Mouse (Mus musculus): Measurements from ENCODE around the gene Ing4. TPM values are rescaled to one million over a fixed set of nuclear protein-coding genes. Genes with fewer than 3 reads are reported as not detected.
"Not testable (repeated sequence)": the region's sequence is repeated elsewhere in the genome, so short reads cannot be mapped to it uniquely, and the experiment has no call there.

Gene Ing4
- polyA plus RNA-seq, 1 experiment from 2014 or later = 65.4 TPM

DNA sequence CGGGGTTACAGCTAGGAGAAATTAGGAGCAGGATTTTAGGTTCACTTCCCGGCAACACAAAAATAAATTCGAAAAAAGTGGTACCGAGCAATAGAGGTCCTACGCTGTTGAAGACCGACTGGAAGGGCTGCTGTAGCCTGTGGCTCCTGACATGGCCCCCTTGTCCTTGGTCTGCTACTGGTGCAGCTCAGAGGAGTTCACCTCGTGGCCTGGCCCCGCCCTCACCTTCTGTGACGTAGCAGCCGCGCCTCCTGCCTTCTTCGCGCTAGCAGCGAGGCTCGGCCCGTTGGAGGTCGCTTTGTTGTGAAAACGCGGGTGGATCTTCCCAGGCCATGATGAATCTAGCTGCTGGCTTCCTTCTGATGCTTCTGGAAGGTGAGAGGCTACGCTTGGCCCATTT is 10.1 kb downstream of the Ing4 start, which contains the start of gene Acrbp:
Gene Acrbp, plus strand, starts transcription at position 12 of the 400 bp plus-strand sequence.
- Histone ChIP-seq H3K4me1 (replicated peaks; ENCODE audit: control insufficient read depth, insufficient read depth, low read length) (no peaks in the 10 kb centered on the region), H3K9ac (ENCODE audit: low read depth, low read length) (no peak within 1 kb of the TSS), H3K4me2 (replicated peaks; ENCODE audit: low read depth) (no peak within 1 kb of the TSS), H3K27ac (ENCODE audit: low read depth, low read length) (no peak within 1 kb of the TSS), H3K9me3 (ENCODE audit: control insufficient read depth) (no peaks in the 10 kb centered on the region), H3K27me3 (replicated peaks; ENCODE audit: control insufficient read depth, insufficient read depth, low read length) (no peaks in the 10 kb centered on the region), H3K4me3 (ENCODE audit: low read depth, low read length) (no peak within 1 kb of the TSS), H3K36me3 (ENCODE audit: control insufficient read depth, insufficient read depth) (peaks cover 83% of the 10 kb centered on the region)
- ATAC-seq = no peak
- WGBS = 32% methylated on average over 20 of the region's 20 CpGs
- no peak for TF ChIP-seq CTCF (IDR thresholded peaks at IDR 0.05; ENCODE audit: low read depth)

- TF ChIP-seq CTCF (IDR thresholded peaks at IDR 0.05; ENCODE audit: low read depth) = peak; percentile 57
- H3K9ac ChIP-seq (ENCODE audit: low read depth, low read length) = no peak overlapping the region
- WGBS = 73% methylated on average over 5 of the region's 5 CpGs
- no peaks in the 10 kb centered on the region for H3K9me3 ChIP-seq (ENCODE audit: control insufficient read depth)
- no peak overlapping the region for H3K4me3 ChIP-seq (ENCODE audit: low read depth, low read length)
- no peak for ATAC-seq
- H3K4me2 ChIP-seq (replicated peaks; ENCODE audit: low read depth) = no peak overlapping the region
- H3K36me3 ChIP-seq (ENCODE audit: control insufficient read depth, insufficient read depth) = peaks cover 77% of the 10 kb centered on the region
- no peaks in the 10 kb centered on the region for H3K4me1 ChIP-seq (replicated peaks; ENCODE audit: control insufficient read depth, insufficient read depth, low read length)
- H3K27ac ChIP-seq (ENCODE audit: low read depth, low read length) = no peak overlapping the region
- no peaks in the 10 kb centered on the region for H3K27me3 ChIP-seq (replicated peaks; ENCODE audit: control insufficient read depth, insufficient read depth, low read length)
Measured at GRCm38 (mm10) chr6:125051237-125051636, 11.7 kb downstream of the Ing4 start.

DNA sequence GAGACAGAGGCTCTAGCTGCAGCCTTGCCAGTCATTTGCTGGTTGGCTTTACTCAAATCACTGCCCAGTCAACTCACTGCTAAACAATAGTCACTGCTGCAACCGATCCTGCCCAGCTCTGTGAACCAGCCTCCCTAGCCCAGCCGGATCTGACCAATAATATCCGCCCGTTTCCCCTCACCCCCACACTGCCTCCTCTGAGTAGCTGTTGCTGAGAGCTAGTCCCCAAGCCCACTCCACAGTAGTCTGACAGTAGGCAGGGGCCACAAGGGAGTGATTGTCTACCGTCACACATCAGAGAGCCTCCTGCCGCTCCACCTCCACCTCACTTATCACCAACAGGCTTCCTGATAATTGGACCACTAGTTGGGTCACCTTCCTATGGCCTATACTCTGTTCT is 21.9 kb downstream of the Ing4 start:
- H3K27ac ChIP-seq (ENCODE audit: low read depth, low read length) = no peak overlapping the region
- H3K9me3 ChIP-seq (ENCODE audit: control insufficient read depth) = no peaks in the 10 kb centered on the region
- WGBS = 36% methylated on average over 6 of the region's 6 CpGs
- no peak for TF ChIP-seq CTCF (IDR thresholded peaks at IDR 0.05; ENCODE audit: low read depth)
- no peaks in the 10 kb centered on the region for H3K27me3 ChIP-seq (replicated peaks; ENCODE audit: control insufficient read depth, insufficient read depth, low read length)
- H3K4me2 ChIP-seq (replicated peaks; ENCODE audit: low read depth) = no peak overlapping the region
- peaks cover 3% of the 10 kb centered on the region; the same call in 1 of the 2 replicates for H3K4me1 ChIP-seq (replicated peaks; ENCODE audit: control insufficient read depth, insufficient read depth, low read length)
- no peak overlapping the region for H3K9ac ChIP-seq (ENCODE audit: low read depth, low read length)
- H3K36me3 ChIP-seq (ENCODE audit: control insufficient read depth, insufficient read depth) = 0 out of 2 replicates have a peak, but pooled peaks cover 2% of the 10 kb centered on the region
- ATAC-seq = no peak
- H3K4me3 ChIP-seq (ENCODE audit: low read depth, low read length) = no peak overlapping the region

GRCm38 (mm10) chr6:125062511-125062910 is 23.0 kb downstream of the Ing4 start:
- WGBS = 82% methylated on average over 5 of the region's 5 CpGs

GRCm38 (mm10) chr6:125063906-125064305 is 24.3 kb downstream of the Ing4 start:
- 0 out of 2 replicates have a peak, but pooled peaks have one; percentile 36 for ATAC-seq
- 59% methylated on average over 6 of the region's 6 CpGs for WGBS
- Histone ChIP-seq H3K36me3 (ENCODE audit: control insufficient read depth, insufficient read depth) (no peaks in the 10 kb centered on the region), H3K4me3 (ENCODE audit: low read depth, low read length) (no peak overlapping the region), H3K4me1 (replicated peaks; ENCODE audit: control insufficient read depth, insufficient read depth, low read length) (peaks cover 3% of the 10 kb centered on the region; the same call in 1 of the 2 replicates), H3K27me3 (replicated peaks; ENCODE audit: control insufficient read depth, insufficient read depth, low read length) (no peaks in the 10 kb centered on the region), H3K9ac (ENCODE audit: low read depth, low read length) (no peak overlapping the region), H3K9me3 (ENCODE audit: control insufficient read depth) (no peaks in the 10 kb centered on the region), H3K4me2 (replicated peaks; ENCODE audit: low read depth) (no peak overlapping the region), H3K27ac (ENCODE audit: low read depth, low read length) (no peak overlapping the region)
- TF ChIP-seq CTCF (IDR thresholded peaks at IDR 0.05; ENCODE audit: low read depth) = no peak

More at GRCm38 (mm10) chr6:125062511-125062910, 23.0 kb downstream of the Ing4 start:
- Histone ChIP-seq H3K9ac (ENCODE audit: low read depth, low read length) (no peak overlapping the region), H3K36me3 (ENCODE audit: control insufficient read depth, insufficient read depth) (0 out of 2 replicates have a peak, but pooled peaks cover 2% of the 10 kb centered on the region), H3K4me1 (replicated peaks; ENCODE audit: control insufficient read depth, insufficient read depth, low read length) (peaks cover 3% of the 10 kb centered on the region; the same call in 1 of the 2 replicates), H3K4me3 (ENCODE audit: low read depth, low read length) (no peak overlapping the region), H3K9me3 (ENCODE audit: control insufficient read depth) (no peaks in the 10 kb centered on the region), H3K27me3 (replicated peaks; ENCODE audit: control insufficient read depth, insufficient read depth, low read length) (no peaks in the 10 kb centered on the region), H3K4me2 (replicated peaks; ENCODE audit: low read depth) (no peak overlapping the region), H3K27ac (ENCODE audit: low read depth, low read length) (no peak overlapping the region)
- no peak for TF ChIP-seq CTCF (IDR thresholded peaks at IDR 0.05; ENCODE audit: low read depth)
- no peak for ATAC-seq

- H3K4me3 ChIP-seq (ENCODE audit: low read depth, low read length); H3K36me3 ChIP-seq (ENCODE audit: control insufficient read depth, insufficient read depth); ATAC-seq; H3K27ac ChIP-seq (ENCODE audit: low read depth, low read length); H3K27me3 ChIP-seq (replicated peaks; ENCODE audit: control insufficient read depth, insufficient read depth, low read length); H3K4me2 ChIP-seq (replicated peaks; ENCODE audit: low read depth); H3K4me1 ChIP-seq (replicated peaks; ENCODE audit: control insufficient read depth, insufficient read depth, low read length); H3K9ac ChIP-seq (ENCODE audit: low read depth, low read length); H3K9me3 ChIP-seq (ENCODE audit: control insufficient read depth): not testable (repeated sequence)
- no CpG with 5 or more reads among the region's 1 CpGs for WGBS
Measured at GRCm38 (mm10) chr6:125065223-125065622, 25.7 kb downstream of the Ing4 start.
